Mouse (Mus musculus) heart, postnatal 14 days (tissue): ENCODE results near the gene Zdhhc14. TPM values are rescaled to one million over a fixed set of nuclear protein-coding genes. Genes with fewer than 3 reads are reported as not detected.

Source experiments
- DNase-seq, 2 experiments: peaks; one replicate each; pipeline ENCODE4 v3.0.0; 2021 to 2022
- intact Hi-C: fragments of 180-260 bp; cut with DNase I; formaldehyde crosslinking; loops from one replicate; pipeline ENCODE4 v1.15.1; 2025
- total RNA-seq, 2 experiments: library from RNA; stranded (reverse); gene quantifications; 2 replicates each; pipeline ENCODE4 v1.2.3; 2021

Zdhhc14 gene
- total RNA-seq, 2 experiments from 2014 or later: 4.1 to 4.4 TPM

DNA sequence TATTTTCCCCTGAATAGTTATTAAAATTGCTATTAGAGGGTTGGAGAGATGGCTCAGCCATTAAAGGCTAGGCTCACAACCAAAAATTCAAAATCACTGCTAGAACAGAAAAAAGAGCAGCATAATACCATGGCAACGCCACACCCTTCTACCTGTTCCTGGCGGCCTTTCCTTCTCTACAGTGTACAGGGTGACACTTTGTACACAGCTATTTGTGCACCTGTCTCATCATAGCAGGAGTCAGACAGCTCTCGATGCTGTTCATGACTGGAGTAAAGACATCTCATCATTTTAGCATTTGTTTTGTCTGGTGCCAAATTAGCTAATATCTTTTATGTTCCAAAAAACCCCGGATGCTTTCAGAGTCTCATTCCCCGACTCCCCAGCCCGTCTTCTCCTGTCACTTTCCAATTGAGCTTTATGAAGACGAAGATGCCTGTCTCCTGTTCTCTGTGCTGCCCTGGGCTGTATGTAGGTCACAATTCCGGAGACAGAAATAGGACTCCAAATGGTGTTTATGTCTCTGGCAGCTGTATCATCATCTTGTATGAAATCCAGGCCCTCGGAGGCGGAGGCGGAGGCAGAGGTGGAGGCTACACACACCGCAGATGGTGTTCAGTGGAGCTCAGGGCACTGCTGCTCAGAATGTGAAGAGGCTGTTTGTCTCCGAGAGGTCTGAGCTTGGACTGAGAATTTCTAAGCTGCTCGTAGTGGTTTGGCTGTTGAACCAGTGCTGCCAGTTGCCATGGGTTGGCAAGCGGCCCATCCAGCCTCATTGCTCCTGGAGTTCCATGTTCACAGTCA lies 150.8 kb downstream of the Zdhhc14 start:
- intact Hi-C loops: no loop called here
- DNase-seq: peak in 1 of 2 experiments; percentile 3

DNA sequence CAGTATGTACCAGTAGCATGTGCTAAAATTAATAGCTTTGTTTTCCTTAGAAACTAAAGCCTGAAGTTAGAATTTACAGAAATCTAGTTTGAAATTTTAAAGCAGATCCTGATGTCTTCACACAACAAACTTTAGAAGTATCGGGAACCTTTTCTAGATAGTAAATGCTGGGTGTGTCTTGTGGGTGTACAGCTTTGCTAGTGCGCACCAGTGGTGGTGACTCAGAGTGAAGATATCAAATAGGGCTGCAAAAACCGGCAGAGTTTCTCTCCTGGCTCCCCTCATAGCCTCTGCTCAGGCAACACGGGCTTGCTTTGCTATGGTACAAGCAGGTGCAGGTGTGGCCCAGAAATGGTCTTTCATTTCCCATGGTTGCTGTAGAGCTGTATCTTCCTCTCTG lies 157.8 kb downstream of the Zdhhc14 start:
- no peak for DNase-seq
- intact Hi-C loops: no loop called here

DNA sequence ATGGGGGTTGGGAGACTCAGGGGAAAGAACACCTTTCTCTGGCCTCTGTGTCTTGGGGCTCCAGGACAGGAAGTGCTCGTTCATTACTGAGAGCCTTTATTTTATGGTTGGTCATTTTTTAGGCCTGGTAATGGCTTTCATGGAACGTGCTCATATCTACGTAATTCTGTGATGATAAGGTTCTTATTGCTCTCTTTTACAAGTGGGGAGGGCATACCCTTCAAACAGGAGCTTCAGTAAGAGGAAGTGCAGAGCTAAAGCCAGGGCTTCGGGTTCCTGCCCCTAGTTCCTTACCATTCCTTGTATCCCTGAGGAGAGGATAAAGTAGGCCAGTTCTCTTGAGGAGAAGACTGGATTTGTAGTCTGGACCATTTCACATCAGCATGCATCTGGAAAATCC lies 158.3 kb downstream of the Zdhhc14 start:
- no peak for DNase-seq
- intact Hi-C loops: no loop called here

DNA sequence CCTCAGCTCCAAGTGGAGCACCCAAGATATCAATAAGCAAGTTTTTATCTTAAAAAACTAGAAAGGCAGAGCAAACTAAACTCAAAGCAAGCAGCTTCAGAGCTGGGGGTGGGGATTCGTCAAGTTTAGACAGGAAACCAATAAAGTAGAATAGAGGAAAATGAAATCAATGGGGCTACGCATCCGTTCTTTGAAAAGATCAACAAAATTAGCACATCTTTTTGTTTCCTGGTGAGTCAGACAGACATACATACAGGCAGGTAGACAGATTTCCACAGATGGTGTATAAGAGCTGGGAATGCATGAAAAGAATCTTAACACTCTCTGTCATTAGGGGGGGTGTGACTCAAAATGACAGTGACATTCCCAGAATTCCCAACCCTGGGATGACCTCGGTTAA lies 159.2 kb downstream of the Zdhhc14 start:
- DNase-seq: no peak
- intact Hi-C loops: no loop called here

DNA sequence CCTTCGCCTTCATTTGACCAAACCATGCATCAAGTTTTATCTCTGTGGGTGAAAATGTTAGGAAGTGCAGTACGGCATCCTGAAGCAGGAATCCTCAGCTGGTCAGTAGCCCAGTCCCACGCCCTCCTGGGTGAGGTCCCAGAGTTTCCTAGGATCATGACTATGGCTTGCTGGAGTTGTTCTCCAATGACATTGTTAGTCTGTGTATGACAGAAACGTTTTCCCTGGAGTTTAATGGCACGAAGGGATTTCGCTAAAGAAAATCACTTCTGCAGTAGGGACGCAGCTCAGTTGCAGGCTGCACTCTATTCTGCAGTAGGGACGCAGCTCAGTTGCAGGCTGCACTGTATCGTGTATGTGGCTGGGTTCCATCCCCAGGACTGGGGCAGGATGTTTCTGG lies 161.6 kb downstream of the Zdhhc14 start:
- intact Hi-C loops: no loop called here
- DNase-seq: peak in 1 of 2 experiments; percentile 39

DNA sequence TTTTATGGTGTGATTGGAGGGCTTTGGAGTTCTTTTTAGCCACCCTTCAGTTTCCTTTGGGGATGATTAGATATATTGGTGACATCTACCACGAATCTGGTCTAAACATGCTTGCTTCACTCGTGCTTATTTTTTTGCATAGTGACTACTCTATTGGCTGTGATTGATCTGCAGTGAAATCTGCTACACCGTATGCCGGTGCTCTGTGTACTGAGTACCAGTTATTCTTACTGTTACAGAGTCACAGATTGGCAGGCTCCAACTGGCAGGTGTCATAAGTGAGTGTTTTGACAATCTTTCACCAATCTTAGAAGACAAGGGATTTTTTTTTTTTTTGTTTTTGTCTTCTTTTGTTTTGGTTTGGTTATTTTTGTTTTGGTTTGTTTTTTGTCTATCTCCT lies 163.2 kb downstream of the Zdhhc14 start:
- intact Hi-C loops: no loop called here
- no peak for DNase-seq

DNA sequence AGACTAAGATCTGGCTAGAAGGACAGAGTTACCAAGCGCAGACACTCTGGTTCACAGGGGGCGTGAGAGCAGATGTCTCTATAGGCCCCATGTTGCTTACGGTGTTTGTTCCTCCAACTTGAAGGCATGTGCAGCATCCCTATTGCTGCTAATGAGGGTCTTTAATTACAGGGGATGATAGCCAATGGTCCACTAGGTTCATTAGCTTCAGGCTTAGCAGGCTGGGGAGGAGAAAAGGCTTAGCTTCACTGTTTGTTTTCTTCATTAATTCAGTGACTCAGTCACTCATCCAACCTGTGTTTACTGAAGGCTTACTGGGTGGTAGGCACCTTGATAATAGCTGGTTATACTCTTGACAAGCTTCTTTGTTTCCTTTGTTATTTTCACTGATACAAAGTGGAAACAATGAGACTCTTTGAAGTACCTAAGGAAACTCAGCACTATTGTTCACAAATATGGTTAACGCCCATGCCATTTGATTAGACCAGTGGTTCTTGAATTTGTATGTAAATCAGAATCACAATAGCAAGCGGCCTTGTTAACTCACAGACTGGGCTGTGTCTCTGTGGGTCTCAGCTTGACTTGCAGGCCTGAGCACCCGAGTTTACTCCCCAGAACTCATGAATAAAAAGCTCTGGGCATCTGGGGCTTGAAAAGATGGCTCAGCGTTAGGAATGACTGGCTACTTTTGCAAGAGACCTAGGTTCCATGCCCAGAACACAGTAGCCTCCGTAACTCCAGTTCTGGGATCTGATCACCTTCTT lies 168.1 kb downstream of the Zdhhc14 start:
- intact Hi-C loops: no loop called here
- DNase-seq: no peak

DNA sequence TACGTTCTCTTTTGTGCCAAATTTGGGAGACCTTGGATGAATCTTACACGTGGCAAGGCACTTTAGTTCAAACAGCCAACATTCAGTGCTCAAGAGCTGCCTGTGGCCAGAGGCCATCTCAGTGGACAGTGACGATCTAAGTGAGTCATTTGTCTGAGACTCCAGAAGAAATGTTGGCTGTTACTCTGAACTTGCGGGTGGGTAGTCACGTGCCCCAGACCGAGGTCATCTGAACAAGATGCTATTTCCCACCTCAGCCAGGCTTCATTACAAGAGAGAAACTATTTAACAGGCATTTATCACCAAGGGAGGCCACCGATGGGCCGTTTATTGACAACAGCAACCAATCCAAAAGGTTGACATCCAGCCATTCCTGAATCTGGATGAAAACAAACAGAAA lies 174.3 kb downstream of the Zdhhc14 start:
- intact Hi-C loops: no loop called here
- no peak for DNase-seq

DNA sequence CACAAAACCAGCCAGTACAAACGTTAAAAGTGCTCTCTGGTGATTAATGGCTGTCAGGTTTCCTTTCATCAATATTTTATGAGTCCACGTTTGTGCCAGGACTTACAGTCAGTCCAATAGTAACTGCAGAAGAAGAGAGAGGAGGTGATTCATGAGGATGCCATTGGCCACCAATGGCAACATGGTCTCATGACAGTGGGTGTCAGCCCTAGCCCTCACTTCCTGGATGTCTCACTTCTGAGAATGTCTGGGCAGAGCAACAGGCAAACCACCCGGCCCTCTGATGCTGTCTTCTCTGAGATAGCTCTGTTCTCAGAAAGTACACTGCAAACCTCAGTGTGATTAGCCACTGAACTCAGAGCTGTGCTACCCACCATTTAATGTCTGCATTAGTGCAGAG lies 176.1 kb downstream of the Zdhhc14 start:
- intact Hi-C loops: no loop called here
- no peak for DNase-seq

DNA sequence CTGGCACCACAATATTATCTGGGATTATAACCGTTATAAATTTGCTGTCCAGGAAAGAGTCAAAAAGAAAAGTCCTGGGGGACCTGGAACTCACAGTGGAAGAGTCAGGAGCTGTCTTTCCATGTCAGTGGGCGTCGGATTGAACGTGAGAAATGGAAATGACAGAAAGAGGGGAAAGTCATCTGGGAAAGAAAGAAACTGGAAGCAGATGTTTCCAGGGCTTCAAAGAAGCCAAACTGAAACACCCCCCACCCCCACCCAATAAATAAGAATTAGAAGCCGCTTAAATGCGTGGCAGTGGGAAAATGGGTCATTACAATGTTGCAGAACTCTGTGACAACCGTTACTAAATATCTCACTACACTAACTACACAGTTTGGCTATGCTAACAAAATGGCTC lies 176.6 kb downstream of the Zdhhc14 start:
- intact Hi-C loops: no loop called here
- DNase-seq: no peak

DNA sequence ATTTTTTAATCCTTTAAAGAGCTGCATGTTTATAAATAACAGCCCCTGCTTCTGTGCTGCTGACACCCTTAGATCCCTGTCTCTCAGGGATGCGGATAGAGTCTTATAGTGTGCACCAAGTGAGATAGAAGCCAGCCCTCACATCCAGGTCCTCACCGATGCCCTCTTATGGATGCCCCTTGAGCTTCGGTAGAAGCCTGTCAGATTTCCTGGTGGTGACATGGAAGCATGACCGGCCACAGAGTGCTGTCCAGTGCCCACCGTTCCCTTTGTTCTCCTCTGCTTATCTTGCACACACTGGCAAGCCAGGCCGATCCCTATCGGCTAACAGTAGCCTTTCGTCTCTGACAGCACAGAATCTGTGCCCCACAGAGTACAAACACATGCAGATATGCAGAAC lies 183.6 kb downstream of the Zdhhc14 start:
- intact Hi-C loops: no loop called here
- no peak for DNase-seq

DNA sequence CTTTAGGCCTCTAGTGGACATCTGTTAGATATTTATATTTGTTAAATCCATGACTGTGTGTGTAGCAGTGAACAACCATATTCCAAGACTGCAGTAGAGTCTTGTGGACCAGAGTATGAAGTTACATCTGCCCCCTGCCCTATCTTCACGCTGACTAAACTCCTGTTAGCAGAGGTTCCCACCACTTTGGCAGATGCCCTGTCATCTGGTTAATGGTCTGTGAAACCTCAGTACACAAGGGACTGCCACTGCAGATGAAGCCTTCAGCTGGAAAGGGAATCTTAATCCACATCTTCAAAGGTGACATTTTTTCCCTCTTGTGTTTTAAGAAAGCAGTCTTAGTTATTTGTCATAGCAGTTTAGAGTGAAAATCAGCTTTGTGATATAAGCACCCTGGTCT lies 187.0 kb downstream of the Zdhhc14 start:
- no peak for DNase-seq
- intact Hi-C loops: no loop called here

DNA sequence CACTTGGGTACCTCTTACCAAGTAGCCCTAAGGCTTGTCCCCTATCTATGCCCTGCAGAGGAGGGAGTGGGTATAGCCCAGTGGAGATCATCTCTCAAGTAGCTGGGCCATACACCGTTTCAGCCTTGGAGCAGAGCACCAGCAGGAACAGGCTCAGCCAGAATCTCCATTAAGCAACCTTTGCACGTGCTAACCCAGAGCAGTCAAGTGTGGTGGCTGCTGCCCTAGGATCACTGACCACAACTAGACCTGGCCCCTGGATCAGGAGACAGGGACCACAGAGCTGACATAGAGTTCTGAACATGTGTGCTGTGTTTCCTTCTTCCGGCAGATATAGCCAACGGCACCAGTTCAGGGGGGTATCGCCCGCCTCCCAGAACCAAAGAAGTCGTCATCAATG lies 193.0 kb downstream of the Zdhhc14 start:
- intact Hi-C loops: no loop called here
- DNase-seq: no peak

DNA sequence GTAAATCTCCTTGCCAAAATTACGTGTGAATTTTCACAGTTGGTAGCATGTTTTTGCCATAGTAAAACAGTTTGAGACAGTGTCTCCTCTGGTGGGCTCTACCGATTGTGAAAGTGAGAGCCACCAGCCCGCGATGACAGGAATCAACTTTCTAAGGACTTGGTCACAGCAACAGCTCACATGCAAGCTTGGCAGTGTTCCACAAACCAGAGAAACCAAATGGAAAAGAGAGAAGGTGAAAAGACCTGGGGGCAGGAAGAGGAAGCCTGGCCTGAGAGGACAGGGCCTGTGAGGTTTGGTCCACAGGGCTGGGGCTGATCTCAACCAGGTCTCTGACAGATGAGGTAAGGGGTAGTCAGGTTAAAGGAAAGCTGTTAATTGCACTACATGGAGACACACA lies 195.5 kb downstream of the Zdhhc14 start:
- DNase-seq: peak in 1 of 2 experiments; percentile 28
- intact Hi-C loops: no loop called here

DNA sequence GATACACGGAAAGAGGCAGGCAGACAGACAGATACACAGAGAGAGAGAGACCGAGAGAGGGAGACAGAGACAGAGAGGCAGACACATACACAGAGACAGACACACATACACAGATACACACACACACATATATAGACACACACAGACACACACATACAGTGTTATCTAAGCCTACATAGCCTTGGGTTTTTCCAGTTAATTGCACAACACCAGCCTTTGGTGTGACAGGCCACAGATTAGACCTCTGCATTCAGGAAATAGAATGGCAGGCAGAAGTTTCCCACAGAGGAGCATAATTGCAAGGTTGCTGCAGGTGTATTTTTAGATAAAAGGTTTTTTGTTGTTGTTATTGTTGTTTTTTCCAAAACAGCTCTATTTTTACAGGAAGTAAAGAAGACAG lies 195.9 kb downstream of the Zdhhc14 start:
- DNase-seq: no peak
- intact Hi-C loops: no loop called here

DNA sequence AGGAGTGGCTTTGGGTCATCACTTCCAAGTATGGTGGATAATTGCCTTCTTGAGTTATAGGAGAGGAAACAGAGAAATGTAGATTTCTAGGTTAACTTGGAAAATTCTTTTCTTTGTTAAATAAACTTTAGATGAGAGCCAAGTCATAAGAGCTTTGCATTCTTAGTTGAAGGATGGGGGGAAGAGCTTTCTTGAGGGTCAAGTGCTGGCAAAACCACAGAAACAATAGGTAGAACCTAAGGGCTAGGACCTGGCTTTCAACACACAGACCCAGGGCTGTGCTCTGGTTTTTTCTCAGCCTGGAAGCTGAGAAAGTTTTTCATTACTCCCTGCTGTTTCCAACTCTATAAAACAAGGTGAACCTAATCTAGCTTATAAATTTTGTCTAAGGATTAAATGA lies 196.3 kb downstream of the Zdhhc14 start:
- DNase-seq: no peak
- intact Hi-C loops: no loop called here

DNA sequence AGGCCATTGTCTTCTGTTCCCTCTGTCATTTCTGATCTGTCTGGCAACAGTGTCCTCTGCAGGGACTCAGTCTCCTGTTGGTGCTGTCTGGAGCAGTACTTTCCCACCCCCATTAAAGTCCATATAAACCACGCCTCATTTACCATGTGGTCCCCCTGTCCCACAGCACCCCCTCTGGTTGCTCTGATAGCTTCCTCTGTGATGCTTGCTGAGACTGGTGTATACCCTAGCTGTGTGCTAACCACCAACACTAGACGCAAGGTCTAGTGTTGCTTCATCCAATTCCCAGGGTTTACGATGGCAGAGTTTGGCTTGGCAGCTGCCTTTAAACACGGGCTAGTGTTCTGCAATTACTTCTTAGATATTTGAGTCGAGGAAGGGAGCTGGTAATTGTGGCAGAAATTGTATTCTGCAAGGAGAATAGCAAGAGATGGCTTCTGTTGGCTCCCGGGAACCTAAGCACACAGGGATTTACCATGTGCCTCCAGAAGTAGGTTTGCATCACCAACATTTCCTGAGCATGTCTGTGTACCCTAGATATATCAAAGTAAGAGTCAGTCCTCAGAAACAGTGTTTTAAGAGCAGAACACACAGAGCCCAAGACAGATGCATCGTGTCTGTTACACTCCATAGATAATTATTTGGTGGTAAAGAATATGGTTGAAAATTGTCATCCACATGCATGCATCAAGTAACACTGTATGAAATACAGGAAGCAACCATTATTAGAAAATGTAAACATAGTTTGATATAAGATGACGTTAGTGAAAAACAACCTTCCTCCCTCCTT lies 198.6 kb downstream of the Zdhhc14 start:
- no peak for DNase-seq
- intact Hi-C loops: no loop called here

DNA sequence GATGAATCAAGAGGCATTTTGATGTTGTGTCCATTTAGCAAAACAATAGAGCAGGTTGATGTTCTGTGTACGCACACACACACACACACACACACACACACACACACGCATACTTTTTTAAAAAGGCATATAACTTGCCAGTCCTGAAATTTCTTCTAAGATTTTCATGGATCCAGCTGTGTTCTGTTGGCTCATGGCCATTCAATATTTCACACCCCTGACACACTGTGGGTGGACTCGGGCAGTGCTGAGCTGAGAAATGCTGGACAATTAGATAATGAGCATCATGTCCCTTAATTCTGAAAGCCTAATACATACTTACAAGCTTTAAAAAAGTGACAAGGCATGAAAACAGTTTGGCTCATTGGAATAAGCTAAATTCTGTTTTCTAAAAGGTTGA lies 200.3 kb downstream of the Zdhhc14 start:
- peak in 1 of 2 experiments; percentile 26 for DNase-seq
- intact Hi-C loops: no loop called here

DNA sequence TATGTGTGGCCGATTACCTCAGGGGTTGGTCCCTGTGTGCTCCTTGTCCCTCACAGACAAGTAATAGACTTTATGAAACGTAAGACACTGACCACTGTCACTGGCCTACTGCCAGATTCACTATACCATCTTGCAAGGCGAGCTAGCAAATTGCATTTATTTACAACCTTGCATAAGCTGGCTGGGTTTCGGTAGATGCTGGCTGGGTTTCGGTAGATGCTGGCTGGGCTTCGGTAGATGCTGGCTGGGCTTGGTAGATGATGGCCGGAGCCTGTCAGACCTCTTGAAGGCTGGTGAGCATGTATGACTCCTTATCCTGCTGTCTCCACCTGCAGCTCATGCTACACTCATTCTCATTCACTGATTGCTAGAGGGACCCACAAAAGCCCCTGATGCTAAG lies 200.9 kb downstream of the Zdhhc14 start:
- peak in 1 of 2 experiments; percentile 19 for DNase-seq
- intact Hi-C loops: no loop called here

DNA sequence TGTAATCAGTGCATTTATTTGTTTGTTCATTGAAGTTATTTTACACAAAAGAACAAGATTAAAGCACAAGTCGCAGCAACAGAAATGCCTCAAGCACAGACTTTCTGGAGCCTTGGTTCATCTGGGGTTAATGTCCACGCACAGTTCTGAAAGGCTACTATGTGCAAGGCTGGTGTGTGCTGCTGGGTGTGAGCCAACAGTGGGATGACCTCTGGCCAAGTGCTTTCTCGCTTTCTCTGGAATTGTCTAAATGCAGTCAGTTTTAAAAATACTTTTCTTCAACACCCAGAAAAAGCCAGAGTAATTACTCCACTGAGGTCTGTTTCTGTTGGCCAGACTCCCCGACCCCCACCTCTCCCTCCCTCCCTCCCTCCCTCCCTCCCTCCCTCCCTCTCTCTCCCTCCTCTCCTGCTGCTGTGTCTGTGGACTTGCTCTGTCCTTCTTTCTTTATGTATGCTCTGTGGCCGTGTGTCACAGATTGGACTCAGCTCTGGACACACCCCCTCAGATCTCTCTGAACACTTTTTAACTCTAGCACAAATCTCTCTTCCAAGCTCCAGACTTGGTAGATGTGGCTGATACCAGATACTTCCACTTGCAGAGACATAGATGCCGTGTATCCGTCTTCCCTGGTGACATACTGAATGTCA lies 206.2 kb downstream of the Zdhhc14 start:
- intact Hi-C loops: no loop called here
- peak; percentile 22 to 52 for DNase-seq
